Mouse (Mus musculus): Measurements from ENCODE around the gene Pms1. TPM values are rescaled to one million over a fixed set of nuclear protein-coding genes. Genes with fewer than 3 reads are reported as not detected.
"Not testable (repeated sequence)": the region's sequence is repeated elsewhere in the genome, so short reads cannot be mapped to it uniquely, and the experiment has no call there.

Pms1 gene
- 10 to 100 TPM; 31.9 to 35.1 TPM for total RNA-seq (2021)
- long read RNA-seq, experiment 1, partial matches to known transcripts, result 0 of 4 reads
- long read RNA-seq, experiment 1, other reads (novel, unspliced or antisense), result 0 of 4 reads
- long read RNA-seq, experiment 2, partial matches to known transcripts, result 0 of 4 reads
- long read RNA-seq, experiment 2, other reads (novel, unspliced or antisense), result 0 of 4 reads

DNA sequence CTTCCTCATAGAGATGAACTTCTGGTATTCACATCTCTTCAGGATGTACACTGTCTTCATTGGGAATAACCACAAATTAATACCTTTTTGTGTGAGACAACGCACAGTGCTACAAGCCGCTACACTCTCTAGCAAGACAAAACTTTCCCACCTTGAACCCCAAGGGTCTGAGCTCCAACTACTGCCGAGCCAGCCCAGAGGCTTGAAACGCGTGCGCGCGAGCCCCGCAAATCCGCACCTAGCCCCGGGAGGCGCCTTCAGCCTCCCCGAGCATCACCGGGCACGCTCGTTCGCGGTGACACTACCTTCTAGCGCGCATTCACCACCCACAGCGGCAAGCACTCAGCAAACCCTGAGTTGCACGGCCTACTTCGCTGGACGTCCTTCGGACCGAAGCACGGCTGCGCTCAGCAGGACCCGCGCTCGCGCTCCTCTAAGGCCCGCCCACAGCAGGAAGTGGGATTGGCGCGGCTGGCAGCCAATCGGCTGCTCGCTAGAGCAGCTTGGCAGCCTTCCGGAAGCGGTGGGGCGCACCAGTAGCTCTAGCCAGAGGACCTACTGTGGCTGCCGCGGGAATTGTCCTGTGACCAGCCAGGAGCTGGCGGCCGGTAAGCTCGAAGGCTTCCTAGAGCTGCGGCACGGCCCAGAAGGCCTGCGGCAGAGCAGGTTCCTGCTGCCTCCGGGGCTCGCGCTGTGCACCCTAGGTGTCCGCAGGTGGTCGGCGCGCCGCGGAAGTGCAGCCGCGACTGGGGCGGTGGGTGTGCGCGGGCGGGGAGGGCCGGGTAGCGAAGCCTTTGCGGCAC, at the start of gene Pms1, which contains the start of the genes Ormdl1 and Gm28778:
Gene Pms1, minus strand, starts transcription at position 438 of the 803 bp plus-strand sequence.
Gene Ormdl1, plus strand, starts transcription at position 515 of the 803 bp plus-strand sequence.
Gene Gm28778, plus strand, starts transcription at position 531 of the 803 bp plus-strand sequence.
- Histone ChIP-seq H3K27ac (peak within 1 kb of the TSS; percentile 65), H3K4me3 (peak within 1 kb of the TSS; percentile 90)
- peak; percentile 95 to 97 for DNase-seq (ENCODE audit: extremely low spot score in 1 of 2, low spot score in 2 of 2)
- TF ChIP-seq CTCF (IDR thresholded peaks at IDR 0.05), result peak; percentile 29
- intact Hi-C loops (cut with DNase I), result loop anchor here (1.0 kb wide), 1 partner anchor 17 kb away; the partner anchor contains the start of gene Osgepl1

DNA sequence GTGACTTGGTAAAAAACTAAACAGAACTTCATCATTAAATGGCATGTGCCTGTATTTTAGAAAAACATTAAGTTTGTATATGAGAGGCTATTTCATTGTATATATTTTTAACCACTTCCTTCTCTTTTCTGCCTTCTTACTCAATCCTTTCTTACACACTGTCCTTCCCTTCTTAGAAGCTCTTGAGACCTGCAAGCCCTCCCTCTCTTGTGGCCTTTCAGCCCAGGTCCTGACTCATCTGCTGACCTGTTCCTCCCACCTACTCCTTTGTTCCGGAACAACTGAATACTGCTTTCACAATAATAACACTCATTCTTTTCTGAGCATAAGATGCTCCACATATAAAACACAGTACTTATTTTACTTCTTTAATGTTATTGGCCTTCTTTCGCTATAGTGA, 44.3 kb upstream of the Pms1 start:
- Histone ChIP-seq H3K27ac (no peak overlapping the region), H3K4me3 (no peak overlapping the region)
- intact Hi-C loops (cut with DNase I), result no loop called here
- TF ChIP-seq CTCF (IDR thresholded peaks at IDR 0.05), result no peak
- DNase-seq (ENCODE audit: extremely low spot score in 1 of 2, low spot score in 2 of 2), result no peak

DNA sequence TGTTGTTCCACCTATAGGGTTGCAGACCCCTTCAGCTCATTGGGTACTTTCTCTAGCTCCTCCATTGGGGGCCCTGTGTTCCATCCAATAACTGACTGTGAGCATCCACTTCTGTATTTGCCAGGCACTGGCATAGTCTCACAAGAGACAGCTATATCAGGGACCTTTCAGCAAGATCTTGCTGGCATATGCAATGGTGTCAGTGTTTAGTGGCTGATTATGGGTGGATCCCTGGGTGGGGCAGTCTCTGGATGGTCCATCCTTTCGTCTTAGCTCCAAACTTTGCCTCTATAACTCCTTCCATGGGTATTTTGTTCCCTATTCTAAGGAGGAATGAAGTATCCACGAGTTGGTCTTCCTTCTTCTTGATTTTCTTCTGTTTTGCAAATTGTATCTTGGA, 40.6 kb upstream of the Pms1 start:
- H3K27ac ChIP-seq; intact Hi-C loops (cut with DNase I); H3K4me3 ChIP-seq; DNase-seq (ENCODE audit: extremely low spot score in 1 of 2, low spot score in 2 of 2): not testable (repeated sequence)

DNA sequence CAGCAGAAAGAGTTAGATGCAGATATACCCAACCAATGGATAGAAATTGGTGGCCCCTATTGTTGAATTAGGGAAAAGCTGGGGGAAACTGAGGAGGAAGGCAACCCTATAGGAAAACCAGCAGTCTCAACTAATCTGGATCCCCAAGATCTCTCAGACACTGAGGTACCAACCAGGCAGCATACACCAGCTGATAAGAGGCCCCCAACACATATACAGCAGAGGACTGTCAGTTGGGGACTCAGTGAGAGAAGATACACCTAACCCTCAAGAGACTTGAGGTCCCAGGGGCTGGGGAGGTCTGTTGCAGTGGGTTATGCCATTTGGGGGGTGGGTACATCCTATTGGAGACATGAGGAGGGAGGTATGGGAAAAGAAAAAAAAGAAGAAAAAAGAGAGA, 38.6 kb upstream of the Pms1 start:
- H3K27ac ChIP-seq, result no peak overlapping the region
- H3K4me3 ChIP-seq, result no peak overlapping the region
- DNase-seq (ENCODE audit: extremely low spot score in 1 of 2, low spot score in 2 of 2), result no peak
- intact Hi-C loops (cut with DNase I), result no loop called here
- TF ChIP-seq CTCF (IDR thresholded peaks at IDR 0.05), result no peak

DNA sequence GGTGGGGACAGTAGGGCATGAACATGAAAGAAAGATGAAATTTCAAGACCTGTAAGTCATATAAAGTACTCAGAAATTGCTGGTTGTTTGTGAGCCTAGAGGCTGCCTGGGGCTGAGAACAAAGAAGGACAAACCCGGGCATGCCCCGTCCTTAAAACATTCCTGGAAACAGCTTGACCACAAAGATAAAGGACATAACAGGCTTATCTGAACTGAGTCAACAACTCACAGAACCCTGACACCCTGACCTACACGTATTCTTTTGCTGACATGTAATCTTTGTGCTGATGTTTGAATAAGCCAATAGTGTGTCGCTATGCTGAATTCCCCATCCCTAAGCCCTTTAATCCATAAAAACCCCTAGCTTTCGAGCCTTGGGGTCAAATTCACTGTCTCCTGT, 36.7 kb upstream of the Pms1 start:
- DNase-seq (ENCODE audit: extremely low spot score in 1 of 2, low spot score in 2 of 2); intact Hi-C loops (cut with DNase I); H3K4me3 ChIP-seq; H3K27ac ChIP-seq: not testable (repeated sequence)

DNA sequence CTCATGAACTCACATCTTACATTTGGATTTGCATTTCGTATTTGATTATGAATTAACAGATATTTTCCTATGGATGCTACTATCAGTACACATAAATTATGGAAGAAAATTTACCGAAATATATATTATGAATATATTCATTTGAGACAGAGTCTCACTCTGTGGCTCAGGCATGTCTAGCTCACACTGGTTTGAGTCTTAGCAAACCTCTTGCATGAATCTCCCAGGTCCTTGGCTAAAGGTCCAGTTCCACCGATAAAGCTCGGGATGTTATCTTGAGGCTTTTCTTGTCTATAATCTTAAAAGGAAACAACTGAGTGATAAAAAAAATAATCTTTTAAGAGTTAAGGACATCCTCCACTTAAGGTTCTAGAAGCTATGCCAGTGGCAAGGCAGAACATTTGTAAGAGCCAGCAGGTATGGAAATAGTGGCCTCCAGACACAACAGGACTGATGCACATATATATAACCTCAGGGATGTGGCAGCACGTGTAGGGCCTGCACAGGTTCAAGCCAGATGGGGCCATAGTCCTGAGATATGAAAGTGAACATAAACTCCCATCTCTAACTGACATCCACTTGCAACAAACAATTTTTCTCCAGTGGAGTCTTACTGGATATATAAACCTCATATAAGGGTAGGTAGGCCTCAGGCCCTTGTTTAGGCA, 28.1 kb upstream of the Pms1 start:
- H3K4me3 ChIP-seq, result no peak overlapping the region
- TF ChIP-seq CTCF (IDR thresholded peaks at IDR 0.05), result no peak
- no peak overlapping the region for H3K27ac ChIP-seq
- DNase-seq (ENCODE audit: extremely low spot score in 1 of 2, low spot score in 2 of 2), result no peak
- intact Hi-C loops (cut with DNase I), result no loop called here

DNA sequence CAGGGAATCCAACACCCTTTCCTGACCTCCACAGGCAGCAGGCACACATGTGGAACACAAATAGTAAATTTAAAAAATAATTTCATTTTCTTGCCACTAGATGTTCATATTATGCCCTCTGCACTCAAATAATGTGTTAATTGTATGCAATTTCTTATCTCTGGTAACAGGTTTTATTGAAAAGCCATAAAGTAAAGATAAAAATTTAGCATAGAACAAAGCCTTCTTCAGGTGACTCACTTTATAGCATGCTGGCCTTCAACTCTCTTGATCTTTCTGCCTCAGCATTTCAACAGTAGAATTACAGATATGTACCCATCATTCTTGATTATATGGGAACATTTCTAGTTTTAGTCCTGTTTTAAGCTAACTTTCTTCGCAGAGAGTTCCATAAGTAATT, 27.5 kb upstream of the Pms1 start:
- Histone ChIP-seq H3K27ac (no peak overlapping the region), H3K4me3 (no peak overlapping the region)
- no peak for TF ChIP-seq CTCF (IDR thresholded peaks at IDR 0.05)
- no peak for DNase-seq (ENCODE audit: extremely low spot score in 1 of 2, low spot score in 2 of 2)
- intact Hi-C loops (cut with DNase I), result no loop called here

DNA sequence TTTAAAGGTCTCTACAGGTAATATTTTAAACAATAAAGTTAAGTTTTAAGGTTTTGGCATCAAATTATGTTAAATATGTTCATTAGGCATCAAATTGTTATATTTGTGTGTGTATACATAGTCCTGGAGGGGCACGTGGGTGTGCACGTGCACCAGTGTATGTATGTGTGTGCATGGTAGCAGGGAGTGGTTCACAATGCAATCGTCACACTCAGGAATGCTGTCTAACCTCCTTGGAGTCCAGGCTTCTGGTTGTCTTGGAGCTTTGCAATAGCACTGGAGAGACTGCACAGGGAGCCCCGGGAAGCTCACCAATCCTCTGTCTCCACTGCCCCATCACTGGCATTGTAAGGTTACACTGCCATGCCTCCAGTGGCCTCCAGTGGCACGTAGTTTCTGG, 26.4 kb upstream of the Pms1 start:
- Histone ChIP-seq H3K4me3 (no peak overlapping the region), H3K27ac (no peak overlapping the region)
- no peak for TF ChIP-seq CTCF (IDR thresholded peaks at IDR 0.05)
- DNase-seq (ENCODE audit: extremely low spot score in 1 of 2, low spot score in 2 of 2), result no peak
- intact Hi-C loops (cut with DNase I), result no loop called here

DNA sequence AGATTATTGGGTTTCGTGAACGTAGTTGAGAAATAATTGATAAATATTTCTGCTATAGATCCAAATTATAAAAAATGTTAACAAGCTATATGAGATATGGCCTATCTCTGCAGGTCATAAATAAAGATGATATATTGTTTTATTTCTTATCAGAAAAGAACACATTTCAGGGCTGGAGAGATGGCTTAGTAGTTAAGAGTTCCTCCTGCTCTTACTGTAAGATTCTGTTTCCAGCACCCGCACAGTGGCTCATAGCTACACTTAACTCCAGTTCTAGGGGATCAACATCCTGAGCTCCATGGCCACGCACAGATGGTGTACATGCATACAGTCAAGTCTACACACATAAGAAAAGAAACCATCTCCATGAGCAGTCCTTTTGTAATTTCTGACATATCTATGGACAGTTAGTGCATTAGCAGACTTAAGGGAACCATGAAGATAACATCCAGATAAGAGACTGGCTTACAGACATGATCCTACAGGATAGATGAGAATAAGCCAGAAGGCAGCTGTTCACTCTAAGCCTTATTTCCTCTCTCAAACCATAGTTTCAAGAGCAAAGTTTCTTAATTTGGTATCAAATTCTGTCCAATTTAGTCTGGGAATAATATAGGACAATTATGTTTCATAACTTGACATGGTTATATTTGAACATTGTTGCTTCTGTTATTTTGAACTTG, 25.0 kb upstream of the Pms1 start:
- H3K27ac ChIP-seq, result no peak overlapping the region
- H3K4me3 ChIP-seq, result no peak overlapping the region
- no peak for TF ChIP-seq CTCF (IDR thresholded peaks at IDR 0.05)
- intact Hi-C loops (cut with DNase I), result no loop called here
- no peak for DNase-seq (ENCODE audit: extremely low spot score in 1 of 2, low spot score in 2 of 2)

DNA sequence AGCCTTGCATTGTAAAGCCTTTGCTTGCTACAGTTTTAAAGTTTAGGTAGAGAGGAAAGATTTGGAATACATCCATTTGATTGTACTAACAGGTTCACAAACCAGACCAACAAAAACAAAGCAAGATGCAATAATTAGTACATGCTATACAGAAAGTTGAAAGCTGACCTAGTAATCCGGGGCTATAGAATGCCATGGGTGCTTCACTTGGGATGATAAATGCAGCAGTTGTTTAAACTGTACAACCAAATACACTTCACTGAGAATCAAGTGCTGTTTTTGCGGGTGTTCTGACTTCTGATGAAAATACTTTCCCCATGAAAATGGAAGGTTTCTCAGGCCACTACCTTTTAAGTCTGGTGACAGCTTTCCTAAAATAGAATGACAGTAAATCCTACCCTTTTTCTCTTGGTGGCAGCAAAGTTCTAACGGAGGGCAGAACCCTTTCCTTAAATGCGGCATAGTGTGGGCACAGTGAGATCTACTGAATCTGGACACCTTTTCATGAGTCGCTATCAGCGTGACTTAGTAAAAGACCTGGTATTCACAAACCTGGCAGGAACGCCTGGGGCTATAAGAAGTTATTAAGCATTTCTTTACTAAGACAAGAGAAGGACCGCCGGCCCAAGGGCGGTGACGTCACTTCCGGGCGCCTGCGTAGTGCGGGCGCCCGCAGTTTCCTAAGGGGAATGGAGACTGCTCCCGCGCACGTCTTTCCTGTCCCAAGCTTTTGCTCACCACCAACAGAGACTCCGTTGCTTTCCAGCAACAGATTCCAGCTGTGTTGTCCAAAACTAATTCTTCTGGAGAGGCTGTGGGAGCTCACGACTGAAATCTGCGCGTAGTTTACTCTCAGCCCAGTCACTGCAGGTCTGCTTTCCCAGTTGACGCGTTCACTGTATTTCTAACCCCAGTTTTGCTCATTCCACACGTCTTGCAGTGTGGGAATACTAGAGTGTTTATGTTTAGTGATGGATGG, 16.5 kb upstream of the Pms1 start, which contains the start of gene Osgepl1:
Gene Osgepl1, plus strand, starts transcription at position 636 of the 979 bp plus-strand sequence.
- intact Hi-C loops (cut with DNase I), result loop anchor here (1.0 kb wide), 2 partner anchors 16 to 39 kb away; partner anchors contain the start of genes Asdurf, Asnsd1, Gm28551 and Gm28778
- DNase-seq (ENCODE audit: extremely low spot score in 1 of 2, low spot score in 2 of 2), result peak; percentile 85
- peak within 1 kb of the TSS; percentile 93 for H3K27ac ChIP-seq
- TF ChIP-seq CTCF (IDR thresholded peaks at IDR 0.05), result peak; percentile 9
- peak within 1 kb of the TSS; percentile 58 for H3K4me3 ChIP-seq
